Mouse (Mus musculus) CD8-positive naive resting alpha-beta T cell, adult 2 months (primary cell): ENCODE data around the gene Lipt2.

Experiments used
- DNase-seq, 2 experiments: peaks; one replicate each; pipeline ENCODE4 v3.0.0; 2022; ENCODE audit warnings: low read depth in 2 of 2, low spot score in 2 of 2

Gene Lipt2

DNA sequence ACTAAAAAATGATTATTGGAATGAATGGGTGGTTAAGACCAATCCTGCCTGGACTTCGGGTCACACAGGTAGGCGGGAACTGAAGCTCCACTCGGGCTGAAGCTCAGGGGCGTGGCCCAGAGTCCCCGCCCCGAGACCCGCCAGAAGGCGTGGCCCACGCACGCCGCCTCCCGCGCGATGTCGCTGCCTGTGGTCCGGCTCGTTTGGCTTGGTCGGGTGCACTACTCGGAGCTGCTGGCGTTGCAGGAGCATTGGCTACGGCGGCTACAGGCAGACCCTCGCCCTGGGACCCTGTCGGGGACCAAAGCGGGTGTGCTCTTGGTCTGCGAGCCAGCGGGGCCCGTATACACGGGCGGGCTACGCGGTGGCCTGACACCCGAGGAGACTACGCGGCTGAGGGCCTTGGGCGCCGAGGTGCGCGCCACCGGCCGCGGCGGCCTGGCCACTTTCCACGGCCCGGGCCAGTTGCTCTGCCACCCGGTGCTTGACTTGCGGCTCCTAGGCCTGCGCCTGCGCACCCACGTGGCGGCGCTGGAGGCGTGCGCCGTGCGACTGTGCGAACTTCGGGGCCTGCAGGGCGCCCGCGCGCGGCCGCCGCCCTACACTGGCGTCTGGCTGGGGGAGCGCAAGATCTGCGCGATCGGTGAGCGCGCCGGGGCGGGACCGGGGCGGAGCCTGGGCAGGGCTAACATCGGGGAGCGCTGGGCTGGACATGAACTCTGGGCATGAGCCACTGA is at the start of gene Lipt2:
Lipt2 (plus strand) TSS at position 173 of the 737 bp plus-strand sequence.
- peak; percentile 73 to 78 for DNase-seq

DNA sequence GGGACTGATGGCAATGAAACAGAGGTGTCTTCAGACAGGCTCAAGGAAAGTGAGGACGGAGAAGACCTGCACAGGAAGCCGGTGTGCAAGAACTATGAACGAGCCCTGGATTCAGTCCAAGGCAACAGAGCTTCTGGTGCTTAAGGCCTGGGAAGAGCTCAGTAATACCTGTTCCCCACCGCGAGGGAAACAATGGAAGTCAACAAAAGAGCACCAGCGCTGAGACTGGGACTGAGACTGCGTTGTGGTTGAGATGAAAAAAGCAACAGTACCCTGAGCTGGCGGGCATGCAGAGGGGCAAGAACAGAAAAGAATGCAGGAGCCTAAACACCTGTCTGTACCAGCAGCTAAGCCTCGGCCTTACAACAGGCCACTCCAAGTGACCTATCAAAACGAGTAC is 47.6 kb upstream of the Lipt2 start:
- DNase-seq, result no peak

DNA sequence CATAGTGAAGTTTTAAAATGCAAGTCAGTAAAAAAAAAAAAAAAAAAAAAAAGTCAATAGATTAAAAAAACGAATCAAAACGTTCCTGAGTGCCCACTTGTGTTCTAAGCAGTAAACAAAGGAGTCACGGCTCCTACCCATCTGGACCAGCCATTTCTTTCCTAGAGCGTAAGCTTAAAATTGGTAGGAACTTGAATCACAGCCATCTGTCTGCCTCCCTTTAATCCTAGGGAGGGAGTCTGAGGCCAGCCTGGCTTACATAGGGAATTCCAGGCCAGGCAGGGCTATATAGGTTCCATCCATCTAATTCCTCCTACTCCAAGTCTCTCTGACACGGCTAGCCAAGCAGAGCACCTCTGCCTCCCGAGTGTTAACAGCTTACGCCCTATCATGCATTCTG is 45.3 kb upstream of the Lipt2 start:
- DNase-seq, result no peak

DNA sequence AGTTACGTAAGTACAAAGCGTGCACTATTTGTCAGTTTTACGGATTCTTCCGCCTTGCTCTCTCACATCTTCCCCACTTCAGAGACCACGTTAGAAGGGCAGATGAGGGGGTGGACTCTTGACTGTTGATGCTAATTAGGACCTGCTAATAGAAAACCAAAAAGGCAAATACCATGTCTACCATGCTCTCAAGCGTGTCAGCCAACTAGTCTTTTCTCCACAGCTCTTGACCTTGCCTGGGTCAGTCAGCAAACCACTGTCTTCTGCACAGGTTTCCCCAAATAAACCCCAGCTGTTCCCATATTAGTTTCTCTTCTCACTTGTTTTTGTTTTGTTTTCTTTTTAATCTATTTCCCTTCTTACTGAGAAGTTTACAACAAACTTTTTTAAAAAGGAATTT is 44.8 kb upstream of the Lipt2 start:
- no peak for DNase-seq

DNA sequence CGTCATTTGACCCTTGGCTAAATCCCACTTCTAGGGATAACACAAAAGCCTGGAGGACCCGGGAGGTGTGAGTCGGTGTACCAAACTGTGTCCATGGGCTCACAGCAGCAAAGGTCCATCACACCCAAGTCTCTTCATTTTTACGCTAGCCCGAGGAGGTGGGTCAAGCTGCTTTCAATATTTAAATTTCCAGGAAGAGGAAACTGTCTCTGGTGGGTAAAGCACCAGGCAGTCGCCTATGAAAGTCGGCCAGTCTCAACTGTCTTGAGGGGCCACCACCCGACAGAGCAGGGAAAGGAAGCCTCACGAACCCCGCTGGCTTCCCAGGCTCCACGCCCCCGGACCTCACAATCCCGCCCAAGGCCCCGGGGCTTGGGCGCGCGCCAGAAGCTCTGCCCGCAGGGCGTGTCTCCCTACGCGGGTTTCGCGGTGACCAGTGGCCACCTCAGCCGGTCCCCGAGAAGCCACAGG is 38.3 kb upstream of the Lipt2 start:
- no peak for DNase-seq

DNA sequence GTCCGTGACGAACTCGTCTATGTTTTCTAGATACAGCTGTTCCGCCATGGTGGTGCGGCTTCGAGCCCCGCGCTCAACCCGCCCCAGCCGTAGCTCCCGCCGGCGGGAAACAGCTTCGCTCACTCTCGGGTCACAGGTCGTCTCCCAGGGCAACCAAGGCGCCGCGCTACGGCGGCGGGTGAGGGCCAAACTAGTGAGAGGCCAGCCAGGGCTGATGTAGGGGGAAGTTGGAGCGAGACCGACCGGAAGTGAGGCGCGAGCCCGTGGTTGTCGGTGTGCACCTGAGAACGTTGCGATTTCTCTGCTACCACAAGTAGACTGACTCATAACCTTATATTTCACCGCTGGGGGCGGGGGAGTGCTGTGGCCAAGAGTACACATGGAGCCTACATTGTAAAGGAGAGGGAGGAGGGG is 37.7 kb upstream of the Lipt2 start, which contains the start of gene Pold3:
Pold3 (minus strand) TSS at position 190 of the 414 bp plus-strand sequence.
- peak; percentile 96 to 99 for DNase-seq

DNA sequence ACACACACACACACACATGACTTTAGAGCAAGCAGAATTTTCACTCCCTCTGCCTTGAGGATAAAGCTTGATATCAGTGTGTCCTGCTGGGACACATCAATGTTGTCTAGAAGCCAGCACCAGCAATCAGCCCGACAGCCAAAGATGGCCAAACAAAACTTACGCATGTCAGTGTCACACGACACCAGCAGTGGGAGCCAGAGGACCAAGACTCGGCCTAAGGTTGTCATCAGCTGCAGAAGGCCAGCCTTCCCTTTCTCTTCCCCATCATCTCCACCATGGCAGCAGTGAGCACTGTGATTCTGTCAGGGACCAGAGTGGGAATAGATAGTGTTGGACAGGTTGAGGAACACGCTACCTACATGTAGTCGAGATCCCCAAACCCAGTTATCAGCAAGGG is 35.6 kb upstream of the Lipt2 start:
- DNase-seq, result no peak

DNA sequence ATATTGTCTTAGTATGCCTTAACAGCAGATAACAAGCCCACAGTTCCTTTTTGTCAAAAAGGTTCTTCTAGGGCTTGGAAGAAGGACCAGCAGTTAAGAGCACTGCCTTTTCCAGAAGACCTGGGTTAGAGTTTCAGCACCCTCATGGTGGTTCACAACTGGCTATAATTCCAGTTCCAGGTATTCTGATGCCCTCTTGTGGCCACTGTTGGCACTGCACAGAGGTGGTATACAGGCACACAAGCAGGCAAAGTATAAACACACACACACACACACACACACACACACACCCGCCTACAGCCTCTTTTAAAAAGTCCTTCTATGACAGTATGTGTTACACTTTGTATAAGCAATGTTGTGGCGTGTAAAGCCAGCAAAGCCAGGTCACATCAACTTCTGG is 34.9 kb upstream of the Lipt2 start:
- DNase-seq, result peak; percentile 57 to 69

DNA sequence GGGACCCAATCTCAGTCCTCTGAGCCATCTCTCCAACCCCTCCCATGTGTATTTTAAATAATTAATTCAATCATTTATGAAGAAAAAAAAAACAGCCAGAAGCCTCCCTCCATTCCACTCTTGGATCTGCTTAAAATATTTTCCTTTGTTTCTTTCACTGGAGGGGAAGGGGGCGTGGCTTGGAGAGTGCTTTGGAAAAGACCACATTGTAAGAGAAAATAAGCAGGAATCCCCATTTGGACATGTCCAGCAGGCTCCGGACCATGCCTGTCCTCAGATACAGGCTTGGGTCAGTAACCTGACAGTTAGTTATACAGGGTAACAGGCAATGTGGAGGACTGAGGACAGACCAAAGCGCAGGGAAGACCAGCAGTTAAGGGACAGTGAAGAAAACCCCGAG is 33.9 kb upstream of the Lipt2 start:
- DNase-seq, result no peak

DNA sequence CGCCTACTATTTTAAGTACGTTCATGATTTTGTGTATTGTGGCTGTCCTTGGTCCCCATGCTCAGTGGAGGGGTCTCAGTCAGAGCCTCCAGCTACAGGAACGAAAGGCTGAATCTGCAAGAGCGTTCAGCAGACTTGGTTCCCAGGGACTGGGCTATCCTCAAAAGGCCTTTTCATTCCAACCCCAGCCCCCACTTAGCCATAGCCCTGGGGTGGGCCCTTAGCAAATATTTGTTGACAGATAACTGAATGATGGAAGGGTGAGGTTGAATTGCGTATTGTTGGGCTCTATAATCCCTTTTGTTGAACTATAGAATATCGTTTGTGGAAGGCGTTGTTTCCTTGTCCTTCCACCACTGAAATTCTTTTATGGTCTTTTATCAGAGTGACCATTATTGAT is 32.6 kb upstream of the Lipt2 start:
- no peak for DNase-seq

DNA sequence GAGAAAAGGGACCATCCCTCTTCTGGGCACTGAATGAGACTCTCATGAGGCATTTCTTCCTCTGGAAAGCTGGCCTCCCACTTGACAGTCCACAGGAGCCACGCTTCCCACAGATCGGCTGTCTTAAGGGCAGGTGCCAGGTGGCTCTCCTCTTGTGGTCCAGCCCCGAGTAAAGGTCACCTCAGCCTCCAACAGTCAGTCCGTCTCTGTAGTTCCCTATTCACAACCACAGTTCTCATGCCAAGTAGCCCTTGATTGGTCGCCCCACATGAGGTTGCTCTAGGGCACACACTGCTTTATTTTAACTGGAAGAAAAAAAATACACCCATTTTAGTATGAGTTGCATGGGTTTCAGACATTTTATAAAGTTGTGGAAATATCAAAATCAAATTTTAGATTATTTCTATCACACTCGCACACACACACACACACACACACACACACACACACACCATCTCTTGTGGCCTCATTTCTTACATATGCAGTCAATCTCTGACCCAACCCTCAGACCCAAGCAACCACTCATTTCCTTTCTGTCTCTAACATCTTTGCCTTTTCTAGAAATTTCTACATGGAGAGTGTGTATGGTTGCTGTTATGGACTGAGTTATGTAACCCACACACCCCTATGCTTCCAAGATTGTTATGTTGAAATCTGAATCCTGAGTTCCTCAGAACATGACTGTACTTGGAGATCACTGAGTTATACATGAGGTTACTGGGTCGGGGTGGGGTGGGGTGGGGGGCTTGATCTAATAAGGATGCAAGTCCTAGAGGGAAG is 30.6 kb upstream of the Lipt2 start:
- no peak for DNase-seq

DNA sequence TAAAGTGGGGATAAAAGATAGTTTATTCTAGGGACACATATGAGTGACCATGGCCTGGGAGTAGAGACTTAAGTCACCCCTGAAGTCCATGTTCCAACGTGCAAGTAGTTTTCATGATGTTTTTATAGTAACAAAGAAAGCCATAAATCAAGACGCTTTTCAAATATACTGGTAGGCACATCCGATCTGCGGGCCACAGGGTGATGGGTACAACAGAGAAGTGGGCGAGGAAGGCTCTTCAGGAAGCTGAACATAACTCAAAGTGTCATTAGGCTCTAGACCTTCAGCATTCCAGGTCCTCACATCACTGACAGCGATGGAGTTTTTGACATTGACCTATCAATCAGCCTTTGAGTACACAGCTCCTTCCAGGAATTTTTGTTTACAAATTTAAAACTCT is 28.5 kb upstream of the Lipt2 start:
- no peak for DNase-seq

DNA sequence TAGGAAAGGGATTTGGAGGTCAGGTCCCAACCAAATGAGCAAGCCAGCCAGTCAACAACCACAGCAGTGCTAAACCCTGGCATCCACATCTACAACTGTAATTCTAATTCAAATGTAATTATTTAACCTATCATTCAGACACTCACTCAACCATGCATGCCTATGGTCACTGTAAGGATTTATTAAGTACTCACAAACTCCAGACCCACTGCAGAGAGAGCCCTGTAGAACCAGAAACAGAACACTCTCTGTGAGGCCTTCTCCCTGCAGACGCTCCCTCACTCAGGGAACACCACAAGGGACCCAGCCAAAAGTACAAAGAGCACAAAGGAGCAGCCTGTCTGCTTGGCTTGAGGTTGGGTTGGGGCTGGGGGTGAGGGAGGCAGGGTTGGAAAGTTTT is 26.7 kb upstream of the Lipt2 start:
- no peak for DNase-seq

DNA sequence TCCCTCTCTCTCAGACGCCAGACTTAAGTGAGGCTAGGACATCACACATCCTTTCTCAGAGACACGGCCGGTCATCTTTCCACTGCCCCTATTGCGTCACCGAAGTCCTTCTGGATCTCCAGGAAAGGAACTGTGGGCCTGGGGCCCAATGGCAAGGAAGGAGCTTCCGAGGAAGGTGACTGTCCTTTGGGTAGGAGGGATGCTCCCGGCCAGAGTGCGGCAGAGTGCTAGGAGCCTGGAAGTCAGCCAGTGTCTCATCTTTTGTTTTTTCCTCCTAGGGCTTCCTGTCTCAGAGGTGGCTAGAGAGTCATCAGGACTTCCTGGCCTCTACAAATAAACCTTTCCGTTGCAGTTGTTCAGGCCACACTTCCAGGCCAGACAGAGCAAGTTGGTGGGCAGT is 22.0 kb upstream of the Lipt2 start:
- DNase-seq, result no peak

DNA sequence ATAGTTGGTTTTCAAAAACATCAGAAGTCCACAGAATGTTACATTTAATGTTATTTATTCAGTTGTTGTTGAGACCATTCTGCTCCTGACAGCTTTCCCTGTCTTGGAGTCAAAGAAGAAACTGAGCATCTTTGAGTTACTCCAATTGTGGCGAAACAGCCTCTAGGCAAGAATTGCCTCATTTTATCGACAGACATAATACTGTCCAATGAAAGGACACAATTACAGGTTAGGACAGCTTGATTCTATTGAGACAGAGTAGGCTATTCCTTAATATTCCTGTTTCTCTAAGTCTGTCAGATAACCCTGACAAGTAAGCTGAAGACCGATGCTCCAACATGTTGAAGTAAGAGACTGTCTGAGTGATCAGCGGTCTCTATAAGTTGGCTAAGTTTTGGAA is 21.0 kb upstream of the Lipt2 start:
- no peak for DNase-seq

DNA sequence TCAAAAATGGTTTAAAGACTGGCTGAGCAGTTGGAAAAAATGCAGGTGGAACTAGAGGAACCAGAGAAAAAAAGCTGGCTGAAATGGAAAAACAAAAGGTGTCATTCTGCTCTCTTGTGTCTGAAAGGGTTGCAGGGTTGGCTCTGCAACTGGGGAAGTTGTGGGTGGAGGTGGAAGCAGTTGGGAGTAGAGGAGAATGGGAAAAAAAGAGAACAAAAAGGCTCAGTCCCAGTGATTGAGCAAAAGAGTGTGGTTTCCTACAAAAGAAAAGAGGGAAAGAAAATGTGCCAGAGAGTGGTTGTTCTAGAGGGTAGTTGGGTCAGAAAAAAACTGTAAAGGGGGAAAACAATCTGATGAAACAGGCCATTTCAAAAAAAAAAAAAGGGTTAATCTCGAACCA is 18.5 kb upstream of the Lipt2 start:
- DNase-seq, result no peak

DNA sequence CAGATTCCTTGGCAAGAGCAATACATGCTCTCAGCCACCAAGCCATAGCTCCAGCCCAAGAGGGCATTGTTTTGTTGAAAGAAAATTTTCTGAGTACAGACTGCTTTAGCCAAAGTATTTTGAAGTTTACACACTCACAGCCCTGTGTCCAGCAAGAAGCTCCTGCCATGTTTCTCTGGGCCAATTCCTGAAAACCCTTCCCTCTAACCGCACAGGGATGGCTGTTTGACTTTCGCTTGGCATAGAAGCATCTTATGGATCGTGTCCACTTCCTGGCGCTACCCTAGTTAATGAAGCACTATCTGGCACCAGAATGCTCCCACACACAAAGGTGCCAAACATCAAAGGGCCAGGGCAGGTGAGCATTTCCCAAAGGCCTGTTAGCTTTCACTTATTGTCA is 10.5 kb upstream of the Lipt2 start:
- no peak for DNase-seq

DNA sequence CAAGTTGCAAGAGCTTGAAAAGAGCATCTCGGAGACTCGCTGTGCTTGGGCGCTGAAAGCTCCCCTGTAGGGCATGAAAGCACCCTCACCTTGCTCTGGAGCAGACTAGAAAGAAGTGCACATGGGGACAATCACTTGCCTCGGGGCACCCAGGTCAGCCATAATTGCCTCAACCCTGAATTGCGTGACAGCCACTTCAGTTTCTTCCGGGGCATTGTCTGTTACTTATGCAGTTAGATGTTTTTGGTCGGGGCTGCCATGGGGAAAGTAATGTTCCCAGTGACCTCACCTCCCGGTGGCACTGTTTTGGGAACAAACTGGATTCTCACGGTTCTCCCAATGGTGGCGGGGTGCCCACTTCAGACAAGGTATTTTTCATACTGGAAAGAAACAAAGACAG is 9.0 kb upstream of the Lipt2 start:
- no peak for DNase-seq

DNA sequence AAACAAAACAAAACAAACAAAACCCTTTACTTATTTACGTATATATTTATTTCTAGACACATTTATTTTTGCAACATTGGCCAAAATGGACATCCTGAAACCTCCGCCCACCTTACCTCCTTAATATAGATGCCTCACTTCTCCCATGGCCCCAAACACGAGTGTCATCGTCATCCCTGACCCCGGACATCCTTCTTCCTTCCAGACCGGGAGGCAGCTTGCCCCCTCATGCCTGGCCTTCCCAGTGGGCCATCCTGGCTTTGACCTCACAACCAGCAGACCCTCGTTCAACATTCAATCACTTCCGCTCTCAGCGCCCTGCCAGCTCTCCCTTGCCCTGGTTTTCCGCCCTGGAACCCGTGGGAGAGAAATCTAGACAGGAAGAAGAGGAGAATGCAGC is 8.5 kb upstream of the Lipt2 start:
- DNase-seq, result no peak

DNA sequence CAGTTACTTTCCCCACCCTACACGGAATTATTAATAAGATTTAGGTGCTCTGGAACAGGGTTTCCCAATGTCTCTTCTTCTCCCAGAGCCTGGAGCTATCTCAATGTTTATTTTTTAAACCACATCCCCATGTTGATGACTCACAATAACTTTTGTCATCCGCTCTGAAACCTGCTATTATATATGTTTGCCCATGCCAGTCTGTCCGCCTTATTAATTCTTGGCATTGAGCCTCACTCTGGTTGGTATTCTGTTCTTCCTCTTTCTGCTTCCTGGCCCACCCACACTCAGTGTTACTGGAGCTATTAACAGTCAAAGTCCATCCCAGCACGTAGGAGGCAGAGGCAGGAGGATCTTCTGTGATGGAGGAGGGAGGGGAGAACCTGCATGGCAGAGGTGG is 1.4 kb upstream of the Lipt2 start:
- no peak for DNase-seq

DNA sequence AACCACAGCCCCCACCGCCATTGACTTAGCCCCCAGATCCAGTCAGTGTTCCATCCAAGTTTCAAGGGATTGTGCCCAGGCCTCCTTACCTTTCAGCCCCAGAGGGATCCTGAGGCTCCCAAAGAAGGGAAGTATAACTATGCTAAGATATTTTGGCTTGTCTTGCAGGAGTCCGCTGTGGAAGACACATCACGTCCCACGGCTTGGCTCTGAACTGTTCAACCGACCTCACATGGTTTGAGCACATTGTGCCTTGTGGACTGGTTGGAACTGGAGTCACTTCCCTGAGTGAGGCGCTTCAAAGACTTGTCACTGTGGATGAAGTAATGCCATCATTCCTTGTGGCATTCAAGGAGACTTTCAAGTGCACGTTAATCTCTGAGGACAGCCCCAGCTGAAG is 929 bp downstream of the Lipt2 start:
- DNase-seq, result no peak

DNA sequence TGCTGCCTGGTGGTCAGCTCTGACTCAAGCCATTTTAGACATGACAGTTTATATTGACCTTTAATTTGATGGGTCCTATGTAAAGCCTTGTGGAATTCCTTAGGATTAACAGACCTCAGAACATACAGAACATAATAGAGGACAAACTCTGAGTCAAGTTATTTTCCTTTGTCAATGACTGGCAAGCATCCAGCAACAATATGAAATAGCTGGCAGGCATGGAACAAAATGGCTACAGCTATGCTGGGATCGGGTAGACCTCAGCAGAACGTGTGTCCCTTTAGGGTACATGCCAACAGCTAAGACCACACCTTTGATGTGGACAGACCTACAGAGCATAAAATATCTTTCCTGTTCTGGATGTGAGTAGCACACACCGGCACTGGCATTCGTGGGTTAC is 4.4 kb downstream of the Lipt2 start:
- no peak for DNase-seq

DNA sequence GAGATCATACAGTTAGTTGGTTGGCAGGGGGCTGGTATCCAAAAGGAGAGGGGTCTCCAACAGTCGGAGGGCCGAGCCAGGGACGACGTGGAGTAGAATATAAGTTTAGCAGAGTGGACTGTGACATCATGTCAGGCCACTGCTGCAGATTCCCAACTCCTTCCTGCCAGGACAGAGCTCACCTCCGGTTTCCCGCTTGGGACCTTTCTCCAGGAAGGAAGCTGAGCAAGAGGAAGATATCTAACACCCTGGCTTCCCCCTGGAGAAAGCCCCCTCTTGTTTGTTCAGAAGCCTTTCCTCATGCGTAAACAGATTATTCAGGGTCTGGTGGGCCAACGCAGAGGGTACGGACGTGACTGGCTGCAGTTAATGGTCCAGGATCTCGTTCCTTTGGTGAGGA is 9.6 kb downstream of the Lipt2 start:
- DNase-seq, result no peak
